Mouse (Mus musculus) CD4-positive helper T cell, adult 2 months (primary cell): ENCODE measurements around the gene Gga1.

Experiments
- DNase-seq: peaks from one replicate; pipeline ENCODE4 v3.0.0-alpha.2; 2012; ENCODE audit warnings: low read depth, missing footprints, low spot score

Gene Gga1

GRCm38 (mm10) chr15:78876991-78877809, at the start of gene Gga1:
TSS of gene Gga1 (plus strand) at chr15:78877190.
- DNase-seq: peak; percentile 97

DNA sequence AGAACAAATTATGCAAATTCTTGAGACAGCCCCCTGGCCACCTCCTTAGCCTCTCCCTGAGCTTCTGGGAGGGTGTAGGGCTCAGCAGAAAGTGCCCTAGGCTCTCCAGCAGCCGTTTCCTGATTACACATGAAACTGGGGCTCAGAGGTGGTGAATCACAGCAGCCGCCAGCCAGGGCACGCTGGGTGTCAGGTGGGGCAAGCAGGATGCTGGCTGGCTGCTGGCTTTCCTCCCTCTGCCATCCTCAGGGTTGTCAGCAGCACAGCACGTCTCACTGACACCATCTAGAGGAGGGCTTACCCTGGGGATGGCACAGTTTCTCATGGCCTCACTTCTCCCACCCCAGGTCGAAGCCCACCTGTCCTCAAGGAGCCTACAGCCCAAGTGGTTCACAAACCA, 48.7 kb upstream of the Gga1 start:
- DNase-seq: peak; percentile 74

GRCm38 (mm10) chr15:78829636-78830035, 47.4 kb upstream of the Gga1 start:
- no peak for DNase-seq

- no peak for DNase-seq
Observed at GRCm38 (mm10) chr15:78830742-78831719, 46.0 kb upstream of the Gga1 start.

DNA sequence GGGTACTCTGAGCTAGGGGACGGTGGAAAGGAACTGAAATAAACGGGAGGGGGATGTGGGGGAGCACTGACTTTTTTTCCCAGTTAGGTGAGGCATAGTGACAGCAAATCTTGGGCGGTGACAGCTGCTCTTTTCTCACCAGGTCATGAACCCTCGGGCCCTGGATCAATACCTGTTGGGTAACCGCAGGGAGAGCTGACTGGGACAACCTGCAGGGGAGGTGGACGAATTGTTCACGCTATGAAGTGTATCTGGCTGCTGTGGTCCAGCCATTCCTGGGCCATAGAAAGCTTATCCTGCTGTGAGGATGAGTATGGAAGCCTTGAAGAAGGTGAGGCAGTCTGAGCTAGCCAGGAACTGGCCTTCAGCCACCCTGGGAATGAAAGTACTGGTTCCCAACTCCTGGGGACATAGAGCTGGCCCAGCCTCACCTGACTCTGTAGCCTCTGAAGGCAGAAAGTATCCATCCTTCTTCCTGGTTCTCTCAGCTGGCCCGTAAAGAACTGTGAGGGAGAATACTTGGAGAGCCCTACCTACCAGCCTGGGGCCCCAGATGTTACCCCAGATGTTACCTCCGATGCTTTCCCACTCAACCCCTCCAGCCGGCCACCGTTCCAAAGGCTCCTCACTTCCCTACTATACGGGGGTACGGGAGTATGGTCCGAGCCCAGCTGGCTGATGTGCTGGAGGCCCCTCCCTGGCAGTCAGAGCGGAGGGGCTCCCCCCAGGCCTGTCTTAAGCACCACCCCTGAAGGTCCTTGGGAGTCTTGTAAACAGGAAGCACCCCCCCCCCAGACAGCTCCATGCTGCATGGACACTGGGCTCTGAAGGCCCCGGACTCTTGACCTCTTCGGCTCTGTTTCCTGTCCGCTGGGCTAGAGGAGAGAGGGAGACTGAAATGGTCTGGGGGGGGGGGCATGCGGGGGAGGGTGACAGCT, 45.0 kb upstream of the Gga1 start:
- no peak for DNase-seq

- DNase-seq: no peak
Observed at GRCm38 (mm10) chr15:78832701-78833123, 44.3 kb upstream of the Gga1 start.

DNA sequence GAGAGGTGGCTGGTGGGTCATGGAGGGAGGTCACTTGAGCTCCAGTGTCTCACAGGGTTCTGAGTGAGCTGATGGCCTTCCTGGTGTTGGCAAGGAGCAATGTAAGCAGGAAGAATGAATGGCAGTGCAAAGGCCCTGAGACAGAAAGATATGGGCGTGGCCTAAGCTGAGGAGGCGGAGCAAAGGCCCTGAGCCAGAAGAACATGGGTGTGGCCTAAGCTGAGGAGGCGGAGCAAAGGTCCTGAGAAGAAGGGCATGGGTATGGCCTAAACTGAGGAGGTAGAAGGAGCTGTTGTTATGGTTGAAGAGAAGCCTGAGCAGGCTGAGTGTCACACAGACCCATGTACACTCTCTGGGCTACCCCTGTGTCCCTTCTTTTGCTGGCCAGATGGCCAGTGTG, 43.4 kb upstream of the Gga1 start:
- DNase-seq: no peak

GRCm38 (mm10) chr15:78834233-78835005, 42.6 kb upstream of the Gga1 start:
- no peak for DNase-seq

- peak; percentile 85 for DNase-seq
Observed at GRCm38 (mm10) chr15:78835200-78836085, 41.5 kb upstream of the Gga1 start.

DNA sequence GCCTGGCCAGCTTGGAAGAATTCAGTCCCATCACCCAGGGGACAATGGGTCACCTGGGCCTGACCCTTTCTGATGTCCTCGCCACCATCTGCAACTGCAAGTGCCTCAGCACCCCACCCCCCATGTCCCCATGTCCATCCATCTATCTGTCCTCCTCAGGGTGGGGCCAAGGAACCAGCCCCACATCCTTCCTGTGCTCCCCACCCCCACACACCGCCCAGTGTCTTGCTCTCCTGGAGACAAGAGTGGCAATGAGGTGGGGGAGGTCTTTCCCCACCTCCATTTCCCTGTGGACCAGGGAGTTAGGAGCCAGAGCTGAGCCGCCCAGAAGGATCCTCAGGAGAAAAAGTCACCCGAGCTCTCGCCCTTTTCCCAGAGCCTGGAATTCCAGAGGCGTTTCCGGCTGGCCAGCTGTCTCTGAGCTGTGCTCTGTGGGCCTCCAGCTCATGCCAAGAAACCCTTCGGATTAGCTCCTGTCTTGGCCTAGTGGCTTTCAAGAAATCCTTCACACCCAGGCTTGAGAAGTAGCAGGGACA, 40.8 kb upstream of the Gga1 start:
- no peak for DNase-seq

GRCm38 (mm10) chr15:78839744-78840143, 37.2 kb upstream of the Gga1 start:
- DNase-seq: no peak

GRCm38 (mm10) chr15:78840241-78840640, 36.7 kb upstream of the Gga1 start:
- no peak for DNase-seq

DNA sequence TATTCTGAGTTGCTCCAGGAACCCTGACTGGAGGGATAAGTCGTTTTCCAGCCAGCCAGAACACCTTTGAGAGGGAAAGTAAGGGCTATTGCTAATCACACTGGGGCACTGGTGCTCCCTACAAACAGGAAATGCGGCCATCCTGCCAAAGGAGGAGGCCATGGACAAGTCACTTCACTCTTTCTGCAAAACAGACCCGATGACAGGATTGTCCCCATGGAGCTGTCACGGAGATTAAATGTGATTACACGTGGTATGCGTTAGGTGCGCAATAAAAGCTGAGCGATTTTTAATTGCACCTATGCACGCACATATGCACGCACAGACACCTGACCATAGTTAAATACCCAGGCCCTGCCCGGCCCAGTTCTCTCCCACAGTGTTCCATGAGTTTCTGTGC, 36.2 kb upstream of the Gga1 start:
- DNase-seq: no peak

- no peak for DNase-seq
Observed at GRCm38 (mm10) chr15:78841161-78841790, 35.7 kb upstream of the Gga1 start.

DNA sequence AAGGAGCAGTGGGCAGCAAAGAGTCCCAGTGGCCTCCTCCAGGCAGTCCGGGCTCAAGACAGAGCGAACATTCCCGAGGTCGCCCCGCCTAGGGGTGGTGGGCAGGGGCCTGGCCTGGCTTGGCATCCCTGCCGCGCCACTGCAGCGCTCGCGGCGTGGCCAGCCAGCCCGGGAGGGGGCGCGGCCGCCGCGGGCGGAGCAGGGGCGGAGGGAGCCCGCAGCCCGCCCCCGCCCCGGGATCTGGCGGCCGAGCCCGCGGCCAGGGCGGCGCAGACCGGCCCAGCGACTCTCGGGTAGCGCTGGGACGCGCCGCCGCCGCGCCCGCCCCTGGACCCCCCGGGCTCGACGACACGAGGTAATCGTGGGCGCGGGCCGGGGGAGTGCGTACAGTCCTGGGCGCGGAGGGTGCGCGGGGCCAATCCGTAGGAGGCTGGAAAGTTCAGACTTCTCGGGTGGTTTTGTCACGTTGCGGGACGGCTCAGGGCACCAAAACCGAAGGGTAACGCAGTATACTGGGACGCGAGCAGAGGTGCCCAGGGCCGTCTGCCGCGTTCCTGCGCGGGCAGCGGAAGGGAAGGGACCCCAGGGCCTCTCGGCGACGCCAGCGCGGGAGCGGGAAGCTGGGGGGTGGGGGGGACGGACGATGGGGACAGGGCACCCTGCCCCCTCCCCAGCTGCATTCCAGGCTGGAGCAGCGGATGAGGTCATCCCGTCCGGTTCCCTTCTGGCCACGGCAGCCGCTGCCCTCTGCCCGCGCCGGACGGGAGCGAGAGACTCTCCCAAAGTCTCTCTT, 34.4 kb upstream of the Gga1 start, which contains the start of gene Cdc42ep1:
TSS of gene Cdc42ep1 (plus strand) at position 254 of the 793 bp plus-strand sequence.
- no peak for DNase-seq

DNA sequence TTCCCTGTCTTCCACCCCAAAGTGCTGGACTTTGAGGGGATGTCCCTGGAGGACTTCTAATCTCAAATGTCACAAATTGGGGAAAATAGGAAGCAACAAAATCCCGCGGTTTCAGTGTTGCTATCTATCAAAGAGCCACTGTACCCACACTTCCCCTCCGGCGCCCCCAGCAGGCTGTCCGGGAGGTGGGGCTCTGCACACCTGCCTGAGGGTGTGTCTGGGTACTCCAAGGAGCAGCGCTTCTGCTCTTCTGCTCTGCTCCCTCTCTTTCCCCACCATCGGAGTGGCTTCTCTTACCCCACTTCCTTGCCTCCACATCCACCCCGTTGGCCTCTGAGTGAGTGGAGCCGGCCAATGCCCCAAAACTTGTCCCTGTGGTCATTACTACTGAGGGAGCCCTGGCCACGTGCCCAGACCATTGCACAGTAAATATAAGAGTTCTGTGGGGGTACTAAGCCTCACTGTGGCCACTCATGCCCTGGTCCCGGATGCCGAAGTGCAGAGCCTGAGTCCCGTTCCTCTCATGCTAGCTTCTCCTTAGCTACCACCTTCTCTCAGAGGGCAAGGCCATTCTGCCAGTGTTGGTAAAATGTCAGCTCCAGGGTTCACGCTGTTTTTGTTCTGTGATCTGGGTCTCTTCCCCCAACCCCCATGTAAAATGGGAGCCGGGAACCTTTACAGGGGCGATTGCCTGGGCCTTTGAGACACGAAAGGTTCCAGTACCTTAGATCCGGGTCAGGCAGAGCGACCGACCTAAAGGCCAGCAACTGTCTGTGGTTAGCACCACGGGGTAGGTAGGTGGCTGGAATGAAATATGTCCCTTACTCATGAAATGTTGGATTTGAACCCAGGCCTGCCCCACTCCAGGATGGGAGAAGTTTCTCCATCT, 33.2 kb upstream of the Gga1 start:
- DNase-seq: no peak

DNA sequence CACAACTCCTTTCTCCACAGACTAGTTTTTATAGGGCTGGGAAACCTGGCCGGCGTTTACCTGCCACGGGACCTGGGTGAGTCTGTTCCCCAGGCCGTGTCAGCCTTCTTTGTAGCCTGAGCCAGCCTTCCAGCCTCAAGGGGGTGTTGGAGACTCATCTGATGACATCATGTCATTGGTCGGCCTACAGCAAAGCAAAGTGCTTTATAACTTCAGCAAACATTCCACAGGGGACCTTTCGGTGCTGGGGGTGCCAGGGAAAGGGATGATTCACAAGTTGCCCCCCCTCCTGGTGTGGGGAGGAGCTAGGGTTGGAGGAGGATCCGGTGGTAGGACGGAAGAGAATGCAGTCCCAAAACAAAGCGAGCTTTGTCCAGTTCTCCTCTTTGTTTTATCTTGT, 32.2 kb upstream of the Gga1 start:
- DNase-seq: no peak
